Mouse (Mus musculus): ENCODE data around the gene Ppp5c.

Gene Ppp5c

DNA sequence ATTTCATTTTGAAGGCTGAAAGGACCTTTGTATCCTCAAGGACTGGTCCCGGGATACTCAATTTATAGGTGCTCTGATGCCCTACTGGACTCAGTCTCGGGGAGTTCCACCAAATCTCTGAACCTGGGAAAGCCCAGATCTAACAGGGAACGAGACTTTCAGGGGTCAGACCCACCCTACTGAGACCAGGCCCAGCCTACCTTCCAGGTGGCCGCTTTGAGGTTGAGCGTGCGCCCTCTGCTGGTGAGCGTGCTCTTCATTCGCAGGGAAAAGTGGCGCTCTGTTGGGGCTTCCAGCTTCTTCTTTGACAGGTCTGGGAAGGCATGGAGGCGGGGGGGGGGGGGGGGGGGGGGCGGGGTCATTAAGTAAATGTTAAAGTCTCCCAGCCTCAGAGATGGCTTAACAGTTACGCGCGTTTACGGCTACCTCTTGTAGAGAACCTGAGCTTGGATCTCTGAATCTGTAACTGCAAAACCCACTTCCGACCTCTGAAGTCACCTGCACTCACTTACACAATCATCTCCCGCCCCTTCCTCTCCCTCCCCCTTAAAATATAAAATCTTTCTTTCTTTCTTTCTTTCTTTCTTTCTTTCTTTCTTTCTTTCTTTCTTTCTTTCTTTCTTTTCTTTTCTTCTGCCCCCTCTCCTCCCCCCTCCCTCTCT is 23.3 kb upstream of the Ppp5c start:
- peak; percentile 83 for DNase-seq

DNA sequence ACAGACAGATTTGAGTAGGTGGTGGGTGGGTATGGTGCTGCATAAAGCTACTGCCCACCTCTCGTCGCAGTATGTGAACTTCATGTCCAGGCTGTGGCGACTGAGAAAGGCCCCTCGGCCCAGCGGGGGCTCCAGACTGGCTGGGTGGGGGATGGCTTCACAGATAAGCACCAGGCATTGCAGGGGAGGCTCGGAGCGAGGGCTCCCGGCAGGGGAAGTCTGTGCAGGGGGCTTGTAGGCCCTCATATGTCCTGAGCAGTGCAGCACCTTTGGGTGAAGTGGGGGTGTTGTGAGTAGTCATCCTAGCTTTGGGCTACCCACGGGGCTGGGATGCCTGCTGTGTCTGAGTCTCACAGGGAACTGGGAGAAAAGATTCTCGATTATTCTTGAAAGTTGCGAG is 22.8 kb upstream of the Ppp5c start:
- DNase-seq, result peak; percentile 33

DNA sequence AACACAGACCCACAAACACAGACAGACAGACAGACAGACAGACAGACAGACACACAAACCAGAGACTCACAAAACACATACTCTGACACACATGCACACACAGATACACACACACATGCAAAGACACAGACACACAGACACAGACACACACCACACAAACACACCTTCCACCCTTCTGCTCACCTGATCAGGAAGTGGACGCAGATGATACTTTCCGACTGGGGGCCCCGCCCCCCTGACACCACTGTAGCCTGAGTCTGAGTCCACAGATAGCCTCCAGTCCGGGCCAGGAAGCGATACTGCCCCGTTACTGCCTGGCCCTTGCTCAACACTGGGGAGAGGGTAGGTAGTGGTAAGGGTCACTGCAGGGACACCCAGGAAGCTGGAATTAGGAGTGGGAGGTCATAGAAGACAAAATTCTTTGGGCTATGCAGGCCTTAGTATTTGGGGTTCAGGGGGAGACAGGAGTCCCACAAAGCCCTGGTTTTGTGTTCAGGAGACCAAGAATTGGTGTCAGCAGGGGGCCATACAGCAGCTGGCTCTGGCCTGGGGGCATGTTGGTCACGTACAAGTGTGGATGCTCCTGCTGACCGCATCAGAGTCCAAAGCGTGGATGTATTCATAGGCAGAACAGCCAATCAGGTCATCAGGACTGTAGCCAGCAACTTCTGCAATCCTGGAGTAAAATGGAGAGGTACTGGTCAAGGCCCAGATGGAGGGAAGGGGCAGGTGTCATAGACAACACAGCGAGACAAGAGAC is 20.9 kb upstream of the Ppp5c start:
- no peak for DNase-seq

DNA sequence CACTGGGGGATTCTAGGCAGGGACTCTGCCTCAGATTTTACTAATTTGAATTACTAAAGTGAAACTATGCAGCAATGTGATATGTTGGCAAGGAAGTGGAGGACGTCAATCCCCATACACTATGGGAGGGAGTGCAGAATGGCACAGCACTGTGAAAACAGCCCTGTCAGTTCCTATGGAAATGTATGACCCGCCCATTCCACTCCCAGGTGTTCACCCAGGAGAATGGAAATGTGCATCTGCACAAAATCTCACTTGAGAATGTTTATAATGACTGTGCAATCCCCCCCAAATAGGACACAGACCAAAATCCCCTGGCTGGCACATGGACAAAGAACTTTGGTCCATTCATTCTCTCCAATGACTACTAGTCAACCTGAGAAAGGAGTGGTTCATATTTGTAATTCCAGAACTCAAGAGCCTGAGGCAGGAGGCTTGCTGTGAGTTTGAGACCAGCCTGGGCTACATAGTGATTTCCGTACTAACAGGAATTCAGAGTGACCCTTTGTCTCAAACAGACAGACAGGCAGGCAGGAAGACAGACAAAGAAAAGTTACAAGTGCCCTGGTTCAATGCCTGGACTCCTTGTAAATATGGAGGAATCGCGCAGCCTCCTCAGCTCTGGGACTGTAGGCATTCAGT is 19.4 kb upstream of the Ppp5c start:
- no peak for DNase-seq

DNA sequence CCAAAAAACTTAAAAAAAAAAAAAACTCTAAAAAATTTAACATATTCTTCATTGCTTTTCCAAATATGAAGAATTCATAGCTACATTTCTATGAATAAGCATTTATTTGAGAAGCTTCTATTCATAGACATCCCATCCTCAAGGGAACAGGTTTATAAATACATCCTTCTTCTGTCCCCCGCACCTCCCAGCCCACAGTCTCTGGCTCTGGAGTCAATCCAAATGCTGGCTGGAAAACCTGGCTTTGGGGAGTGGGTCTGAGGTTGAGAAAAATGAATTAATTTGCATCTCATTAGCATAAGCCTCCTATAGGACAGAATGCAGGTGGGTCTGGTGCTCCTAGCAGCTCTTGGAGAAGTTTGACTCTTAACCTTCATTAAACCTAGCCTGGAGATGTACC is 18.0 kb upstream of the Ppp5c start:
- DNase-seq, result no peak

DNA sequence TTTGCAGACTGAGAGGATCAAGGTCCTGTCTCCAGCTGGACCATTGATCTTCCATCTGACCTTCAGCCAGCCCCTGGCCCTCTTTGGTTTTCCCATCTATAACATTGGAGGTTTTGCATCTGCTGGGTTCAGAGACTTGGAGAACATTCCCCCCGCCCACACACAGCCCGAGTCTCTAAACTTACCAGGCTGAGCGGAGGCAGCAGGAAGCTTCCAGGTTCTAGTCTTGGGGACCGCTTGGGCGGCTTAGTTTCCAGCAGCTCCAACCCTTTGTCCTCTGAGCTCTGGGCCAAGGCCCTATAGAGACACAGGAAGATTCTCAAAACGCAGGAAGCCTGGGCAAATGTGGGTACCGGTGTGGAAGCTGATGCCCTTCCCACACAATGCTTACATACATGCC is 11.6 kb upstream of the Ppp5c start:
- DNase-seq, result no peak

DNA sequence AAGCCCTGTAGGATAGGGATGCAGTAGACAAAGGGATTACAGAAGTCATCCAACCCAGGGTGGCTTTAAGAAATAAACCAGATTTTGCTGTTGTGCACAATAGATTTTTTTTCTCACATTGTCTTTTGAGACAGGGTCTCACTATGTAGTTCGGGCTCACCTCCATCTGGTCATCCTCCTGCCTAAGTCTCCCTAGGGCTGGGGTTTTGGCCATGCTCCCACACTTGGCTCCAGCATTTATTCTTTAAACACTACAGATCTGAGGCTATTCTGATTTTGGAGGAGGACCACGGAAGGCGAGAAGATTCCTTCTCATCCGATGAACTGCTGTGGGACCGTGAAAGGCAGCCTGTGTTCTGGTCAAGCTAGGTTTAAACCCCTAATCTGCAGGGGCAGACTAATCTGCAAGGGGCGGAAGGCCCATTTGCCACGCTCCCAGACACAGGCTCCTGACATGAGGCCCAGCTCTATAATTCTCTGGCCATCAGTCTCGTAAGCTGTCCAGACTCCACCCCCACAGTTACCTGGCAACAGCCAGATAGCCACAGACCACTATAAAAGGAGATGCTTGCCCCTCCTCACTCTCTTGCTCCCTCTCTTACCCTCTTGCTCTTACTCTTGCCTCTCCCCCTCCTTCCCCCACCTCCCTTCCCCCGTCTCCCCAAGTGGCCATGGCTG is 10.4 kb upstream of the Ppp5c start:
- DNase-seq, result no peak

DNA sequence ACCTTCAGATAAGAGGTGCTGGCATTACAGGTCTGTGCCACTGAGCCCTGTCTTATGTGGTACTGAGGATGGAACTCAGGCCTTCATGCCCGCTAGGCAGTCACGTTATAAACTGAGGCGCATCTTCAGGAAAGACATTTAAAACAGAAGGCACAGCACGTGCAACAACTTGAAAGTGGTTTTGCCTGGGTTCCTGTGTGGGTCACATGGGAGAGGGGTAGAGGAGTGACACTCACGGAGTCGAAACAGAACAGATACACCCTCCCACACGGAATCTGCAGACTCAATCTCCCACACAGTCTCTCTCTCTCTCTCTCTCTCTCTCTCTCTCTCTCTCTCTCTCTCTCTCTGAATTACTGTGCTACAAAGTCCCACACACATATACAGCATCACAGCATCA is 2.5 kb upstream of the Ppp5c start:
- DNase-seq, result no peak

DNA sequence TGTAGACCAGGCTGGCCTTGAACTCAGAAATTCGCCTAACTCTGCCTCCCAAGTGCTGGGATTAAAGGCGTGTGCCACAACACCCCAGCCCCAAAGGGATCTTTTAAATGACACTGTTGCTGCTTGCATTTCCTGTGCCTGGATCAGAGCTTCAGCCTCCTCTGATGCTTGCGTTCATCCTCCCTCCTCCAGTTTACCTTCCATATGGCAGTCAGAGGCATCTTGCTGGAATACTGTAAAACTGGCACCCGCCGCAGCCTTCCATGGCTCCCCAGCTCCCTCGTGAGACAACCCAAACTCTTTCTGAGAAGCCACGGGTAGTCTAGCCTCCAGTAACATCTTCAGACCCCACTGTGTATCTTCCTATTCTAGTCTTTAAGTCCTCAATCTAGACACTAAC is 1.2 kb upstream of the Ppp5c start:
- no peak for DNase-seq

DNA sequence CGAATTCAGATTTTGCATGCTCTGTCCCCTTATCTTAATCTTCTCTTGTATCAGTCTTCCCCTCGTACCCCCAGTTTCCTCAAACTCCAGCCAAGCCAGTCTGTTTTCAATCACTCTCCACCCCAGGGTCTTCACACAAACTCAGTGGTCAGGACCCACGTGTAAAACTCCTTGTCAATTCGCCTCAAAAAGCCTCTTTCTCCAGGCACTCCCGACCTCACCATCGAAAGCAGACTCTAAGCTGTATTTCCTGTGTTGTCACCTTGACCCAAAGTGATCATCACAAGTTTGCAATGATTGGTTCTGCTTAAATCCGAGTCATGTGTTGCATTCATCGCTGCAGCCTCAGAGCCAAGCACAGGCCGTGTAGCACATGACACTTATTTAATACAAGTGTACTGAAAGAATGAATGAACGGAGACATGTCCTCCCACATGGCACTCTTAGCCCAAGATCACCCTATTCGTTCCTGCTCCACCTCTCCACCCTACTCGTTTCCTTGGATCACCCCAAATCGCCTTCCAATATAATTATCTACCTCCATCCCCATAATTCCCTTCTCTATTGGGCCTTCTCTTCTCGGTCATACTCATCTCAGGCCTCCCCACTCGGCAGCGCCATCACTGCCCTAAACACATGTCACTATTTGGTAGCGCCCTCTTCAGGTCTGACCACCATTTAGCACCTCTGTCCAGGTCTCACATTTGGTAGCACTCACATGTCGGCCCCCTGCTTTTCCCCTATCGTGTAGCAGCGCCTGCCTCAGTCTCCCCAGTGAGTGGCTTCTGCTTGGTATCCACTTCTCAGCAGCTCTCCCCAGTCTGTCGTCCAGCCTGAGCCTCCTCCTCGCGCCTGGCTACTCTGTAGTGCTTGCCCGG is 775 bp downstream of the Ppp5c start:
- DNase-seq, result peak; percentile 59

DNA sequence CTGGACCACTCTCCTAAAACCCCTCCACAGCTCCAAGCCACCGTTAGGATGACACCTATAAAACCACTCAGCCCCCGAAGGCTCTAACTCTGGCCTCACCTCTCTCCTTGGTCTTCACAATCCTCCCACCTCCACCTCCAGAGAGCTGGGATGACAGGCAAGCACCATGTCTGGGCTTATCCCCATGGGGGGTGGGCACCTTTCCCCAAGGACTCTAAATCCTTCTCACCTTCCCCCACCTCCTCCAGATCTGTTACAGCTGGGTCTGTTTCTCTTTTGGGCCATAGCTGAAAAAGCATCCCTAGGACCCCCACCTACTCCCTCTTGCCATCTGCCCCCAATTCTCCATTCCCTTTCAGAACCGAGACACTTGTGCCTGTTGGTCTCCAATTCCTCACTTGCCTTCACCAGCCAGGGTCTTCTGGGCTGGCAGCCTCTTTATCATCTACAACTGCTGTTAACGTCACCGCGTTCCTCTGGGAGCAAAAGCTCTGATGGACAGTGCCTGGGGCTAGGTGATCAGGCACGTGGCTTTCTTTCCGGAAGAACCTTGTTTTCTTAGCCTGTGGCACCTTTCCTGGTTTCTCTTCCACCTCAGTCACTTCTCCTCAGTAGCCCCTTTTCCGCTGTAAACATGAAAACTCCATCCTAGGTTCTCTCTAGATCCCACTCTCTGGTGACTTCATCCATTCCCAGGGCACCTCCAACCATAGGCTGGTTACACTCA is 1.7 kb downstream of the Ppp5c start:
- no peak for DNase-seq

DNA sequence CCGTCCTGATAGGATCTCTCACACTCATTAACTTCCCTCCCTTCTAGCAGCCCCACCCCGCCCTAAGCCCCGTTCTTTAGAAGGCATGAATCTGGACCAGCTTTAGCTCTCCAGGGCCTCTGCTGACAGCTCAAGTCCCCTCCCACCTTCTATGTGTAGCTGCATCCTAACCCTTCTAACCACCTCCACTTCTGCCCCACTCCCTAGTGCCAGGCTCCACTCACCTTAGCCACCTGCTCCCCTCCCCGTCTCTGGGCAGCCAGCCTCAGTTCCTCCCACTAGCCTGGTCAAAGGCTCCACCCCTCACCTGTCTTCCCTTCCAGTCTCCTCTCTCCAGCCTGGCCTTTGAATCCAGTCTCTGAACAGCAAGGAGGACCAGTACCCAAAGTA is 2.2 kb downstream of the Ppp5c start:
- no peak for DNase-seq

DNA sequence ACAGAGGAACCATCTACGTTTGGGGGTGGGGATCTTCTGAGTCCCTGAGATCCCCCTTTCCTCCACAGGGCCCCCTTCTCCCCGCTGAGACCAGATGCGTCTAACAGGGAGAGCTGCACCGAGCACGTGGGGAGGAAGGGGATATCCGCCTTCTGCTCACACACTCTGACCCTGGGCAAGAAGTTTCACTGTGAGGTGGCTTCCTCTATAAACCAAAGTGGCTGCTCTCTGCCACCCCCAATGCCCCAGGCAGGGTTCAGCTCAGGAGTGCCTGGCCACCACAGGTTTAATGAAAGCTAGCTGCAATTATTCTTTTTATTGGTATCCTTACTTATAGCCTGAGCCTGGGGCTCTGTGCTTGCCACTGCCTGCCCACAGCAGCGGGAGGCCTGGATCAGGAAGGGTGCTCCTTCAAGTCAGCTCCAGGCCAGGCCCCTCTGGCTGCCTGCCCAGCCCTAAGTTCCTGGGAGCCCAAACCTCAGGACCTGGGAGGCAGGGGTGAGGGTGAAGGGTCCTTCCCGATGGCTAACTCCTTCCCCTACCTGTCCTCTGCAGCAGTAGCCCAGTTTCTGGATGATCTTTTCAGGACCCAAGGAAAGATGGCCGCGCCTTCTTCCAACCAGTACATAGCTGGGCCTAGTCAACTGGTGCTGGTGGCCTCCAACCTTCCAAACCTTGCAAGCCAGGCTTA is 2.8 kb downstream of the Ppp5c start:
- DNase-seq, result peak; percentile 72

DNA sequence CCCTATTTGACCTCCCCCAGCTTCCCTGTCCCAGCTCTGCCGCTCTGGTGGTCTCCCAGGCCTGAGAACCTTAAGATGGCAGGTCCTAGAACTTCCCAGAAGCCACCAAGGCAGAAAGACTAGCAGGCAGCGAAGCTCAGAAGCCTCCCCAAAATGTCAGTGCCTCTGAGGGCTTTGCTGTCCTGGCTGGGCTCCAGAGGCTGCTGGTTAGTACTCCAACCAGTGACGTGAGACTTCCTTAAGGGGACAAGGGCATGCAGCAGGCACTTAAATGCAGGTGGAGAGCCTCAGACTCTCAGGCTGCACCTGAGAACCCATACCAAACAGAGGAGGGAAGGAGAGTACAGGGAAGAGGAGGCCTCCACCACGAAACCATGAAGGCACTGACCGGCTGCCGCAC is 3.6 kb downstream of the Ppp5c start:
- no peak for DNase-seq

DNA sequence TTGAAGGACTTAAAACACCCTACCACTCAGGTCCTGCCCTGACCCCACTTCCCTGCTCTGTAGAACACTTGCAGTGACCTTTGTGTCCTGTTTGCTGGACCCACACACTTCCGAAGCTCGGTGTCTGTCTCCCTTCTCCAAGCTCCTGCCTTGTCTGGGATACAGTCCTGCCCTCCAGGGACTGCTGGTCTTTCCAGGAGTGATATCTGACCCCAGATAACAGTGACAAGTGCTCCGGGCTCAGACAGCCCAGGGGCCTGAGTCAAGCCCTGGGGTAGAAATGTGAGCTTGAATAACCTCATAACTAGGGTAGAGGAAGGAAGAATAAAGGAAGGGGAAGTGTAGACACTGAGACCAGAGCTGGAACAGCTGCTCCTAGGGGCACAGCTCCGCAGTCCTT is 4.0 kb downstream of the Ppp5c start:
- no peak for DNase-seq

DNA sequence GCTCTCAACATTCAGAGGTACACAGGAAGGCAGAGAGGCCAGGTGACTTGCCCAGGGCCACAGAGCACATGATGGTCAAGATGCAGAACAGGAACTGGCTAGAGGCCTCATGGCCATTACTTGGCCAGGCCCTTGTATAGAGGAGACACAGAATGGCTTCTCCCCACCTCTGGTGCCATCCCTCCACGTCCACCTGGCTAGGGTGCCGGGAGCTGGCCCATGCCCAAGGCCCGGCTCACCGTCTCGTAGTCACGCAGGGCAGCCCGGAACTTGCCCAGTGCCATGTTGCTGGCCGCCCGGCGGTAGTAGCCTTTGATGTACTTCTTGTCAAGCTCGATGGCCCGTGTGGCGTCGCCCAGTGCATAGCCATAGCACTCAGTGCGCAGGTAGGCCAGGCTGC is 5.5 kb downstream of the Ppp5c start:
- no peak for DNase-seq

DNA sequence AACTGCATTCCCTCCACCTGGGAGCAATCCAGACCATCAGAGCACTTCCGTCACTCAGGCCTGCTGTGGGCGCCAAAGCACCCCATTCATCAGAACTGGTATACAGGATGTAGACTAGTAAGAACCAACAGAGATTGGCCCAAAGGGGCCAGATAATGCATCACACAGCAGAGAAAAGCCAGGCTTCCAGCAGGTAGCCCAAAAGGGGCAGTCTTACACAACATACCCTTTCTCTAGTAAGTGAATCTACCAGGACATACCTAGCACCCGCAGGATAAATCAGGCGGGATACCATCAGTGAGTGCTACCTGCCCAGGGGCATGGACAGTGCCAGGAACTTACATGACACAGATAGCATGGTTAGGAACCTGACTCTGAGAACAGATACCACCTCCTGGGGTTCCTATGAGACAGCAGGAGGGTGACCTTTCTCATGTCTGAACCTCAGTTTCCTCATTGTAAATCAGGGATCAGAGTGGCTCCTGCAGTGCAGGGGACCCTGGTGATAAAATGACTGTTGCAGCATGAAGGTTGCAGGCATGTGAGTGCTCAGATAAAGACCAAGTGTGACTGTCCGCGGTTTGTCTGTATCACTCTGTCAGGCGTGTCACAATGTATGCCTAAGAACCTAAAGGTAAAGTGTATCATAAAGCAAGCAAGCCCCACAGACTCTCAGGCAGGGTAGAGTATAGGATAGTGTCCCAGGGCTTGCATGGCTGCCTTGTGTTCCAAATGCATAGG is 8.1 kb downstream of the Ppp5c start:
- no peak for DNase-seq

DNA sequence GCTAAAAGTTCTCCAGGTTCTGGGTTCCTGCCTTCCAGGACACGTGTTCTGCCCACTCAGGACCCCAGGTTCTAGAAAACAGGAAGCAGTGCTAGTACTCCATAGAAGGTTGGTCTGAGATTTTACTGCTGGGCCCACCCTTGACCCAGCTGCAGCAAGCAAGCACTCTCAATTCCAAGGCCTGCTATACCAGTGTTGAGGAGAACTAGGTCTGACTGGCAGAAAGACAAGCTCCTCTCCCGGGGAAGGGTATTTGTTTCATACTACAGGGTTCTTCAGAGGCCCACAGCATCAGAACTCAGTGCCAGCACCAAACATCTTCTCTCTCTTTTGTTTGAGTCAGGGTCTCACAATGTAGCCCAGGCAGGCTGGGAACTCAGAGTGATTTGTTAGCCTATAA is 9.8 kb downstream of the Ppp5c start:
- DNase-seq, result no peak

DNA sequence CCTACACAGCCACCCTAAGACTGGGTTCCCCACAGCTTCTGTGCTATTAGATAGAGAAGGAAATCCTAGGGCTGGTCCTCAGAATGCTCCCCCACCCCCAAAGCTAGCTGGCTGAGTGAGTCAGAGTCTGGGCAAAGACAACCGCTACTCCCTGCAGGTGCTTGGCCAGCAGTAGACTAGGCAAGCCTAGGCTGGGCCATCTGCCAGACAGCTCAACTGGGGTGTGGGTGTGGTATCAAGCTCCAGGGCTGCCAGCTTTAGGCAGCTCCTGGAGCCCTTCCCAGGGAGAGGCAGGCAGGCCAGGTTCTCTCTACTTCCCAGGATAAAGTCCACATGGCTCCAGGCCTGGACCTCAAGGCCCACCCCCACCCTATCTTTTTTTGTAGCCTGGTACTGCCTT is 10.7 kb downstream of the Ppp5c start:
- DNase-seq, result peak; percentile 50

DNA sequence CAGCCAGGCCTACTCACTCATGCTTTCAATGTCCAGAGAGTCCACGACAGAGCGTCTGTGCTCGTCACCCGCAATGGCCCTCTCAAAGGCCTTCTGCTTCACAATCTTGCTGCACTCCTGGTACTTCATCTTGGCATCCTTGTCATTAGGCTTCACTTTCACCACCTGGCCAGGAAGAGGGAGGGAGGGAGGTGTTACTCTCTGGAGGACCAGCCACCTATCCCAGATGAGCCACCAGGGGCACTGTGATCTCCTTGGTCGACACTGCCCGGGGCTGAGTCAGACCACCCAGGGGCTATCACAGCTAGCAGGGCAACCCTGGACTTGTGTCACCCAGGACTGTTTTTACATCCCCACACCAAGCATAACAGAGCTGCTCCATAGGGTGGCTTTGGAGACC is 12.3 kb downstream of the Ppp5c start:
- DNase-seq, result no peak
